Mouse (Mus musculus): ENCODE data around the gene Drc7.

- no peak for TF ChIP-seq CTCF (IDR thresholded peaks at IDR 0.05; ENCODE audit: borderline replicate concordance, control insufficient read depth, extremely low read depth, insufficient read depth, low read length, poor library complexity)
- no peak for TF ChIP-seq POLR2A (IDR thresholded peaks at IDR 0.05; ENCODE audit: control insufficient read depth, extremely low read depth, insufficient read depth, low read length, poor library complexity)
These were observed at the start of gene Drc7 for GRCm38 (mm10) chr8:95054927-95055510.
